Mouse (Mus musculus) myocyte (in vitro differentiated cells): Measurements from ENCODE around the gene Tpbg. TPM values are rescaled to one million over a fixed set of nuclear protein-coding genes. Genes with fewer than 3 reads are reported as not detected.

Experiments used
- H3K27me3 ChIP-seq: one replicate; pipeline ENCODE4 v1.6.1; 2011; ENCODE audit not compliant: control insufficient read depth, insufficient read depth, insufficient read length
- H3K36me3 ChIP-seq: one replicate; pipeline ENCODE4 v1.6.1; 2011; ENCODE audit not compliant: control insufficient read depth, insufficient read depth
- H3K4me2 ChIP-seq: one replicate; pipeline ENCODE4 v1.6.1; 2011; ENCODE audit warnings: low read depth, control low read depth
- H3K4me3 ChIP-seq: one replicate; pipeline ENCODE4 v1.5.1; 2011; ENCODE audit warnings: mild to moderate bottlenecking, control low read depth, moderate library complexity
- H3K79me2 ChIP-seq: one replicate; pipeline ENCODE4 v1.6.1; 2011; ENCODE audit not compliant: control insufficient read depth, insufficient read depth
- H3ac ChIP-seq: one replicate; pipeline ENCODE4 v1.6.1; 2011; ENCODE audit not compliant: control insufficient read depth, insufficient read length
- CEBPB ChIP-seq: IDR thresholded peaks from 2 replicates; pipeline ENCODE4 v1.6.1; 2011; ENCODE audit warnings: mild to moderate bottlenecking, moderate library complexity; ENCODE audit not compliant: poor library complexity, insufficient read depth, severe bottlenecking
- E2F4 ChIP-seq: IDR thresholded peaks from one replicate; pipeline ENCODE4 v1.6.1; 2011; ENCODE audit warnings: mild to moderate bottlenecking, control low read depth, moderate library complexity; ENCODE audit not compliant: insufficient read depth
- MAX ChIP-seq: IDR thresholded peaks from one replicate; pipeline ENCODE4 v1.6.1; 2011; ENCODE audit warnings: low read depth, mild to moderate bottlenecking, control low read depth
- MYOD1 ChIP-seq, 3 experiments: IDR thresholded peaks; one replicate each; pipeline ENCODE4 v1.6.1; 2011; ENCODE audit warnings: control low read depth in 2 of 3, low read depth in 2 of 3, mild to moderate bottlenecking in 2 of 3, moderate library complexity in 1 of 3; ENCODE audit not compliant: insufficient read length in 2 of 3, control insufficient read depth in 1 of 3
- MYOG ChIP-seq, 3 experiments: IDR thresholded peaks; one replicate each; pipeline ENCODE4 v1.6.1; 2011; ENCODE audit warnings: control low read depth in 2 of 3, low read depth in 2 of 3, mild to moderate bottlenecking in 2 of 3; ENCODE audit not compliant: insufficient read length in 2 of 3, control insufficient read depth in 1 of 3, insufficient read depth in 1 of 3
- POLR2A ChIP-seq: IDR thresholded peaks from one replicate; pipeline ENCODE4 v1.6.1; 2011; ENCODE audit warnings: low read depth, mild to moderate bottlenecking, control low read depth, moderate library complexity; ENCODE audit not compliant: insufficient read length
- POLR2AphosphoS2 ChIP-seq: IDR thresholded peaks from one replicate; pipeline ENCODE4 v1.6.1; 2011; ENCODE audit warnings: low read depth, control low read depth; ENCODE audit not compliant: insufficient read length
- REST ChIP-seq: IDR thresholded peaks from one replicate; pipeline ENCODE4 v1.6.1; 2011; ENCODE audit warnings: mild to moderate bottlenecking, control low read depth, moderate library complexity; ENCODE audit not compliant: insufficient read depth, insufficient read length
- SRF ChIP-seq: IDR thresholded peaks from one replicate; pipeline ENCODE4 v1.6.1; 2011; ENCODE audit warnings: low read depth; ENCODE audit not compliant: control insufficient read depth, insufficient read length
- TCF12 ChIP-seq: IDR thresholded peaks from one replicate; pipeline ENCODE4 v1.6.1; 2011; ENCODE audit warnings: mild to moderate bottlenecking, control low read depth; ENCODE audit not compliant: poor library complexity, insufficient read depth, severe bottlenecking
- TCF3 ChIP-seq: IDR thresholded peaks from one replicate; pipeline ENCODE4 v1.6.1; 2011; ENCODE audit warnings: low read depth, control low read depth; ENCODE audit not compliant: insufficient read length
- USF1 ChIP-seq: IDR thresholded peaks from one replicate; pipeline ENCODE4 v1.6.1; 2011; ENCODE audit warnings: low read depth, mild to moderate bottlenecking, control low read depth, moderate library complexity
- polyA plus RNA-seq: library from polyadenylated mRNA; unstranded; fragments of >200 nt; fragmentation: generic; extraction: Trizol; gene quantifications from one replicate; pipeline ENCODE4 v1.2.1, GENCODE M21; 2012; ENCODE audit warnings: missing spikeins

Tpbg gene
- polyA plus RNA-seq, 1 experiment = 15.2 TPM

DNA sequence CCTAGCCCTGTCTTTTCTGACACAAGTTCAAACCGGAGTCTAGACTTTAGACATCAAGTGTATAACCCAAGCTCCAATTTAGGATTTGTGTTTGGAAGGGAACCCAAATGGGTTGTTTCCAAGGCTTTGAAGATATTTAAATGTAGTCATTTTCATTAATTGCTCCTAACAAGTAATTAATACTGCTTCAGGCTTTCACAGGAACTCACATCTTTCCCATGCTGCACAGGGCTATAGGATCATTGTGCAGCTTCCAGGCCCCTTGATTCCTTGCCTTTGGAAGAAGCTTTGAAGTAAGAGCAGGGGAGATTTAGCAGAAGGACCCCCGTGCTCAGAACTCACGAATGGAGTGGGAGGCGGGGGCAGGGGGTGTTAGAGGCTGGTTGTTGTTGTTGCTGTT lies 18.9 kb downstream of the Tpbg start:
- H3K4me2 ChIP-seq = no peak overlapping the region
- H3K27me3 ChIP-seq = no peaks in the 10 kb centered on the region
- H3K36me3 ChIP-seq = peaks cover 5% of the 10 kb centered on the region
- H3K79me2 ChIP-seq = no peaks in the 10 kb centered on the region
- H3K4me3 ChIP-seq = no peak overlapping the region
- H3ac ChIP-seq = no peak overlapping the region
- TF ChIP-seq POLR2A (no peak), TCF3 (no peak), E2F4 (no peak), MAX (no peak)

DNA sequence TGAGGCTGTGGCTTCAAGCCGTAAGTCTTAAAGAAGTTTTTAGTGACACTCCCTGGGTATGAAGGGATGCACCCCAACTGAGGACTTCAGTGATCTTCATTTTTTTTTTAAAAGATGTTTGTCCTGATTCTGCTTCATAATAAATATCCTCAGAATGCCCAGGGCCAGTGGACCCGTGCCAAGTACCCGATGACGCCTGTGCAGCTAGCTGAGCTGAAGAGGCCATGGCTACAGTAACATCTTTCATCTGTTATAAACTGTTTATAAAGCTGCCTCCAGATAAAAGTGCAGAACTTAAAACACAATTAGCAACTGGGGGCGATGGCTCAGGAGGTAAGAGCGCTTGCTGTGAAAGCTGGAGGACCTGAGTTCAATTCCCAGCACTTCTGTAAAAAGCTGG lies 20.4 kb downstream of the Tpbg start:
- TF ChIP-seq TCF3 (no peak), SRF (no peak), POLR2A (no peak), CEBPB (no peak), REST (no peak), TCF12 (no peak), MYOD1 (IDR thresholded peaks at IDR 0.05; ENCODE audit: control insufficient read depth in 1 of 3, insufficient read length in 2 of 3, low read depth in 2 of 3) (no peak), MYOG (IDR thresholded peaks at IDR 0.05; ENCODE audit: control insufficient read depth in 1 of 3, insufficient read depth in 1 of 3, insufficient read length in 2 of 3, low read depth in 2 of 3) (no peak)
- Histone ChIP-seq H3K4me3 (no peak overlapping the region), H3K27me3 (no peaks in the 10 kb centered on the region), H3K36me3 (peaks cover 5% of the 10 kb centered on the region), H3K79me2 (no peaks in the 10 kb centered on the region), H3ac (no peak overlapping the region), H3K4me2 (no peak overlapping the region)

DNA sequence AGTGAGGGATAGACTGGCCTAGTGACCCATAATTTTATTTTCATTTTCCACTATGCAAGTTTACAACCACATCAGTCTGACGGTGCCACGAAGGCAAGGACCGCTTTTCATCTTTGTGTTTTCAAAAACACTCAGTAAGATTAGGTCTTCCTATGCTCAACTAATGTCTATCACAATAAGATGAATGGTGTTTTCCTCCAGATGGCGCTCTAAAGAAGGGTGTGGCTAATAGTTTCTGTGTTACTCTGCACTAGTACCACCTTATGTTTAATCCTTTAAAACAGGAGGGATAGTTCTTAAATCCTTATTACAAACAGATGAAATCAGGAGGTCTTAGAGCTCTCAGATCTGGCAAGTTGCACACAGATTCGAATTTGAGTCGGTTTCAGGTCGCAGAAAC lies 30.7 kb downstream of the Tpbg start:
- H3K79me2 ChIP-seq = no peaks in the 10 kb centered on the region
- no peak overlapping the region for H3ac ChIP-seq
- no peak overlapping the region for H3K4me3 ChIP-seq
- no peaks in the 10 kb centered on the region for H3K27me3 ChIP-seq
- no peak overlapping the region for H3K4me2 ChIP-seq
- no peaks in the 10 kb centered on the region for H3K36me3 ChIP-seq
- TF ChIP-seq POLR2AphosphoS2 (no peak), REST (no peak), MAX (no peak), USF1 (no peak), TCF12 (no peak), MYOG (IDR thresholded peaks at IDR 0.05; ENCODE audit: control insufficient read depth in 1 of 3, insufficient read depth in 1 of 3, insufficient read length in 2 of 3, low read depth in 2 of 3) (no peak), SRF (no peak), TCF3 (no peak), E2F4 (no peak), MYOD1 (IDR thresholded peaks at IDR 0.05; ENCODE audit: control insufficient read depth in 1 of 3, insufficient read length in 2 of 3, low read depth in 2 of 3) (no peak), POLR2A (no peak), CEBPB (no peak)

DNA sequence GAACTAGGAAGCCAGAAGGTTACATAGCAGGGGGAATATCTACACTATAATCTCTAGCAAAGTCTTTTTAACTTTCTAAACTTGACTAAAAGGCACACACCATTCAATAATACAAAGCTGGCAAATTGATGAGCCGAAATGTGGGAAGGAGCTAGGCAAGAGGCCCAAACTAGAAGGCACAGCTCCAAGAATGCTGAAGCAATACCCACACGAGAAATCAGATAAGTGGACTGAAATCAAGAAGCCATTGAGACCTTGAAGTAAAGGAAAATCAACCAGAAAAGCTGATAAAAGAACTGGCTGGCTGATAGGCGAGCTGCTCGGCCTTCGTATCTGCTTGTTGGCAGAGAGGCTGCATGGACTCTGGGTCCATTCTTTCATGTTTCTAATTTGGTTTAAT lies 51.5 kb downstream of the Tpbg start:
- Histone ChIP-seq H3K79me2 (no peaks in the 10 kb centered on the region), H3K36me3 (no peaks in the 10 kb centered on the region), H3K4me2 (no peak overlapping the region), H3K4me3 (no peak overlapping the region), H3ac (no peak overlapping the region), H3K27me3 (no peaks in the 10 kb centered on the region)
- TF ChIP-seq E2F4 (no peak), CEBPB (no peak)

Other genes with a start within 250 kb of the Tpbg start
- 13.5 TPM for gene Ibtk, start 93.0 kb upstream of the Tpbg start, polyA plus RNA-seq